Mouse (Mus musculus) right cerebral cortex, postnatal 25 days (tissue): ENCODE measurements around the gene Zbtb8a.
"Not testable (repeated sequence)": the region's sequence is repeated elsewhere in the genome, so short reads cannot be mapped to it uniquely, and the experiment has no call there.

Experiments
- DNase-seq: peaks from one replicate; pipeline ENCODE4 v3.0.0; 2022

Zbtb8a gene

GRCm38 (mm10) chr4:129377601-129378390 is at the start of gene Zbtb8a:
TSS of gene Zbtb8a (minus strand) at chr4:129378116.
- DNase-seq: peak; percentile 36

DNA sequence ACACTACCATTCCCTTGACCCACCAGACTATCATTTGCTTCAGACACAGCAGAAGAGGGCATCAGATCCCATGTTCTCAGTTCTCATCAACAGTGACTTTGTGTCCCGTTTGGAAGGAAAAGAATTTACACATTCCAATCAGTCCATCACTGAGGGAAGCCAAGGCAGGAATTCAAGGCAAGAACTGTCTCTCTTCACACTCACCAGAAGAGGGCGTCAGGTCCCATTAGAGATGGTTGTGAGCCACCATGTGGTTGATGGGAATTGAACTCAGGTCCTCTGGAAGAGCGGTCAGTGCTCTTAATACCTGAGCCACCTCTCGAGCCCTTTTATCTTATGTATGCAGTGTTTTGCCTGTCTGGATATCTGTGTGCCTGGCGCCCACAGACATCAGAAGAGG is 40.4 kb upstream of the Zbtb8a start:
- no peak for DNase-seq

DNA sequence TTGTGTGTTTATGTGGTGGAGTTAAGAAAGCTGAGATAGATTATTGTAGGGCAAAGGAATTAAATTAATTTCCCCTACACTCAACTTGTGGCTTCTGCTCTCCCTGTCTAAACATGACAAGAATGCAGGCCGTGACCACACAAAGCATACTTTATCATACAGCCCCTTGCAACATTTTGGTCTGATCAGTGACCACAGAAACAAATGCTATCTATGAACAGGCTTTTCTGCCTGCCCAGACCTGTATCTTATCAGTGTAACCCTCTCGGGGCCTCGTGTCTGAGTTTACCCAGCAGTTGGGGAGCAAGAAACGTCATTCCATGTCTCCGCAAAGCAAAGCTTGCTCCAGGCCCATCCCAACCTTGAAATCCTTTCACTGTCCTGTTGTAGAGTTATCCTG is 38.6 kb upstream of the Zbtb8a start:
- no peak for DNase-seq

DNA sequence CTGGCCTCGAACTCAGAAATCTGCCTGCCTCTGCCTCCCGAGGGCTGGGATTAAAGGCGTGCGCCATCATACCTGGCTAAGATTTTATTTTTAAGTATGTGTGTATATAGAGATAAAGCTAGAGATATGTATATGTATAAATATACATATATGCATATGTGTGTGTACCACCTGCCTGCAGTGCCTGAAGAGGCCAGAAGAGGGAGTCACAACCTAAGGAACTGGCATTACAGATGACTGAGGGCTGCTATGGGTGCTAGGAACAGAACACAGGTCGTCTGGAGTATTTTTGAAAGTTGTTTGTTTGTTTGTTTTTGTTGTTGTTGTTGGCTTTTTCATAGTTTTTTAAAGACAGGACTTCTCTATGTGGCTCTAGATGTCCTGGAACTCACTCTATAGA is 38.0 kb upstream of the Zbtb8a start:
- no peak for DNase-seq

DNA sequence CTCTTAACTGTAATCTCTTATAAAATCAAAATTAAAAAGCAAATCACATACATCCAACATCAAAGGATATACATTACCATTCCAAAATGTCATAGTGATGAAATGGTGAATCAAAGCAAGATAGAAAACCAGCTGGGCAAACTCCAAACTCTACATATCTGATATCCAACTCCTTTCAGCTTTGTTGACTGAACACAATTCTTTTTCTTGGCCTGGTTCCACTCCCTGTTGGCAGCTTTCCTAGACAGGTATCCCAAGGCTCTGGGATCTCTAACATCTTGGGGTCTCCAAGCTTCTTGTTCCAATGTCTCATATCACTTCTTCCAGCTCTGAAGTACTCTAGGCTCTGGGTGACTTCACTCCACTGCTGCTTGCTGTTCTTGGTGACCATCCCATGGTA is 33.1 kb upstream of the Zbtb8a start:
- DNase-seq: no peak

GRCm38 (mm10) chr4:129410532-129410931 is 32.6 kb upstream of the Zbtb8a start:
- not testable (repeated sequence) for DNase-seq

DNA sequence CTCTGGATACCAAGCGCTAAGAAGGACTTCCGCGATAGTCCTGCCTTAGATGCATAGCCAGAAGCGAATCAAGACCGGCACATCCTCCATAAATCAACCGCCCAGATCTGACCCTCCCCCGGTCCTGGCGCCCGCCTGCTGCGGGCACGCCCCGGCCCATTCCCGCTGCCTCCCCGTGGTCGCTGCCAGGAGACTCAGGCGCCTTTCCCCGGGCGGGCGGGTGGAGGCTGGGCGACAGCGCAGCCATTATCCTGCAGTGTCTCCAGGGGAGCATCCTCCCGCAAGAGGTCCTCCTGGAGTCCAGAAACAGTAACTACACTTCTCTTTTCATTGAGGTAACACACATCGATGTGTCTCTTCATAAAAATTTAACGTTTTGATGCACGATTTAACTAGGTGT is 28.5 kb upstream of the Zbtb8a start:
- DNase-seq: peak; percentile 25

GRCm38 (mm10) chr4:129399813-129400212 is 21.9 kb upstream of the Zbtb8a start:
- DNase-seq: no peak

DNA sequence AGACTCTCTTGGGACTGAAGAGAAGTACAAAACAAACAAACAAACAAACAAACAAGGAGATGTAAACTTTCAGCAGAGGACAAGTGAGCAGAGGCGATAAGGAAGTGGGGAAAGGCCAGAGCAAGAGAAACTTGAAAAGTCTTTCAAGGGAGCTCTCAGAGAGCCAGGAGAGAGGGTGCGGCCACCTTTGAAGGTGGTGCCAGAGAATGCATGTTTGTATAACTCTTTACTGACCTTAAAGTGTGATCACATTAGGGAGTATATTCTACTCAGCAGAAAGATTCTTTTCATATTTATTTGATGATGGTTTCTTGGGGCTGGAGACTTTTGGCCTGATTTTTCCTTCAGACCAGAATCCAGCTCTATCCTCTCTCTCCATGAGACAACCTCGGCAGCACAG is 19.0 kb upstream of the Zbtb8a start:
- no peak for DNase-seq

- DNase-seq: no peak
Measured at GRCm38 (mm10) chr4:129394089-129394870, 16.4 kb upstream of the Zbtb8a start.

DNA sequence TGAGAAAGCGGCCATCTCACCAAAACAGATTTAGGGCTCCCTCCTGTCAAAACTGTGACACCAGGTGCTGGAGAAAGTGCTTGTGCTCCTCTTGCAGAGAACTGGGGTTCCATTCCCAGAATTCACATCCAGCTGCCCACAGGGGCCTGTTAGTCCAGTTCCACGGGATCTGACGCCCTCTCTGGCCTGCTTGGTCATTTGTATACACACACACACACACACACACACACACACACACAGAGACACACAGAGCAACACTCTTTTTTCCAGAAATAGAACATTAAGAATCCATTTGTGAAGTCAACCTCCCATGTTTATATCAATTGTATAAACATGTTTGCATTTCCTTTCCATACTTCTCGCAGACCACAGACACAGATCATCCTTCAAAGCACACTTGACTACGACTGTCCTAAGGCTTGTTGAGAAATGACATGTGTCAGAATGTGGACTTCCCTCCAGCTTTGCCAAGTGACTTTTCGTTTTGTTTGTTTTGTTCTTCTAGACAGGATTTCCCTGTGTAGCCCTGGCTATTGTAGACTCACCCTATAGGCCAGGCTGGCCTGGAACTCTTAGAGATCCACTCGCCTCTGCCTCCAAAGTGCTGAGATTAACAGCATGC is 13.1 kb upstream of the Zbtb8a start:
- DNase-seq: no peak

- DNase-seq: no peak
Measured at GRCm38 (mm10) chr4:129390216-129390743, 12.4 kb upstream of the Zbtb8a start.

DNA sequence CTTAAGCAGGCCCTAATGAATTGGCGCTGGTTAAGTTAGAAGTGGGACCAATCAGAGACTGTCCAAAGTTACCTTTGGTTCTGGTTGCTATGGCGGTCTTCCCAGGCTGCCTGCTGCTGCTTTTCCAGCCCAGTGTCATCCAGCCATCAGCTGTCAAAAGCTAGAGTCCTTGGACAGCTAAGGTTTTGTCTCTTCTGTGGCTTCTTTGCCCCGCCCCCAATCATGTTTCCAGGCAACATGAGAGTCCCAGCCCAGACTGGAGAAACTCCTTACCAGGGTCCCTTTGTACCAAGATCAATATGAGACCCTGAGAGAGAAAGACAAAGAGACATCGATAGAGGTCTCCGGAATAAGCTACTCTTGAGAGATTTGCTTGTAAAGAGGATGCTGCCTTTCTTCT is 10.5 kb upstream of the Zbtb8a start:
- no peak for DNase-seq

DNA sequence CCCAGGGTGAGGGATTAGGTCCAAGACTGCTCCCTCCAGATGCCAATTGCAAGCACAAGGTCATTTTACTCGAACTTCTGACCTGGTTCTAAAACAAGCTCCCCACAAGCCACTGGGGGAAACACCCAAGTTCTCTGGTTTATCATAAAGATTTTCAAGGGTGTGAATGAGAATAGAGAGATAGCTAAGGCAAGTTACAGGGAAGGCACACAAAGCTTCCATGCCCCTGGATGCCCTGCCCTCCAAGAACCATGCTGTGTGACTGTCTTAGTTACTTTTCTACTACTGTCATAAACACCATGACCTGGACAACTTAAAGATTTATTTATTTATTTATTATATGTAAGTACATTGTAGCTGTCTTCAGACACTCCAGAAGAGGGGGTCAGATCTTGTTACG is 9.1 kb upstream of the Zbtb8a start:
- no peak for DNase-seq

GRCm38 (mm10) chr4:129386269-129386946 is 8.5 kb upstream of the Zbtb8a start:
- no peak for DNase-seq

- no peak for DNase-seq
Measured at GRCm38 (mm10) chr4:129385685-129386084, 7.8 kb upstream of the Zbtb8a start.

DNA sequence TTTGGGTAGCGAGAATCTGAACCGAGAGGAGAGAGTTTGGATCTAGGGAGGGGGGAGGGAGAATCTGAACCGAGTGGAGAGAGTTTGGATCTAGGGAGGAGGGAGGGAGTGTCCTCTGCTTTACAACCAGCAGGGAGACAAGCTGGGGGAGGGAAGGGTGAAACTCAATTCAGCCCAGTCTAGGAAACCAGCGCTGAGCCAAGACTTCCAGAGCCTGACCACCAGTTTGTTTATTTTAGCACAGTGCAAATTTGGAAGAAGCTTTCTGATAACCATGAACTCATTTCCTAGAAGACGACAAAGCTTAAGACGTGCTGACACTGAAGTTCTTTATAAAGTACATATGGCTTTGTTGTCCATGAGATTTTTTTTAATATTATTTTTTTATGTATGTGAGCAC is 6.5 kb upstream of the Zbtb8a start:
- no peak for DNase-seq

- no peak for DNase-seq
Measured at GRCm38 (mm10) chr4:129383586-129383985, 5.7 kb upstream of the Zbtb8a start.

DNA sequence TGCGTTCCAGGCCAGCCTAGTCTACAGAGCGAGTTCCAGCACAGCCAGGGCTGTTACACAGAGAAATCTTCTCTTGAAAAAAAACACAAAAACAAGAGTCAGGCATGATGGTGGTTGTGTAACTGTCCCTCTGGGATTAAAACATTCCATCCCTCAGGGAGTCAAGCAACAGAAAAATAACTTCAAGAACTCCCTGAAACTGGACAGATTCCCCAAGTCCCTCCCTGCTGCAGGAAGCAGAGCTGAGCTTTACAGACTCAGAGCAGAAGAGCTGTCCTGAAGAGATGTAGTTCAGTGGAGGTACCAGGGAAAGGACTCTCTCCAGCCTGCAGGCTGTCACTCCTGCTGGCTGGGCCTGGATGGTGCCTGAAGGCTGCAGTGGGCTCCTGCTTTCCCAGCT is 4.6 kb upstream of the Zbtb8a start:
- no peak for DNase-seq

DNA sequence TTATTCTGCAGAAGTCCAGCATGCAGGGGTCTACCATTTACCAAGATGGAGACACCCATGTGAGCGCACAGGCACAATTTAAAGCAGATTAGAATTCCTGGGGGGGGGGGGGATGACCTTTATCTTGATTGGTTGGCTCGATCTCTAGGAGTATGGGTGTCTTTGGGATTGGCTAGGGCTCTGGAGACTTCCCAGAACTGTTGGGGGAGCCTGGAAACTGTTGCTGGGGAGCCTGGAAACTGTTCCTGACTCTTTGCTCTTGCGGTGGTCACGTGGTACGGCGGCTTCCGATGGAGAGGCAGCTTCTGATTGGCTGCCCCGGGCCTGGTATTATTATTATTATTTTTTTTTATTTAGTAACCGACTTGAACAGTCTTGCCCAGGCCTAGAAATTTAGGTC is 4.1 kb upstream of the Zbtb8a start:
- no peak for DNase-seq

GRCm38 (mm10) chr4:129381148-129381547 is 3.2 kb upstream of the Zbtb8a start:
- DNase-seq: no peak

DNA sequence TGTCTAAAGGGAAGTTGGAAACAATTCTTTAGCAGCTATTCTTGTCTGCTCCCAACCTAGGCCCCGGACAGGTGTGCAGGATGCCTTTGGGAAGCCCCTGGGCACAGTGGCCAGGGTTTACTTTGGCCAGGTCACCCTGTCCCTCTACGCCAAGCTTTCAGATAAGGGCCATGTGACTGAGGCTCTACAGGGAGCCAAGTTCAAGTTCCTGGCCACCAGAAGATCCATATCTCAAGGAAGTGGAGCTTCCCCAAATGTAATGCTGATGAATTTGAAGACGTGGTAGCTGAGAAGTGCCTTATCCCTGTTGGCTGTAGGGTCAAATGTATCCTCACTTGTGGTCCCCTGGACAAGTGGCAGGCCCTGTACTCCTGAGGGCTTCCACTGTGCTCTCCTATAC is 1.9 kb upstream of the Zbtb8a start:
- no peak for DNase-seq

GRCm38 (mm10) chr4:129376961-129377545 is 863 bp downstream of the Zbtb8a start:
- DNase-seq: peak; percentile 51
